23 mouse cellular contexts compared by ENCODE assay signal in the genomic region with DNA sequence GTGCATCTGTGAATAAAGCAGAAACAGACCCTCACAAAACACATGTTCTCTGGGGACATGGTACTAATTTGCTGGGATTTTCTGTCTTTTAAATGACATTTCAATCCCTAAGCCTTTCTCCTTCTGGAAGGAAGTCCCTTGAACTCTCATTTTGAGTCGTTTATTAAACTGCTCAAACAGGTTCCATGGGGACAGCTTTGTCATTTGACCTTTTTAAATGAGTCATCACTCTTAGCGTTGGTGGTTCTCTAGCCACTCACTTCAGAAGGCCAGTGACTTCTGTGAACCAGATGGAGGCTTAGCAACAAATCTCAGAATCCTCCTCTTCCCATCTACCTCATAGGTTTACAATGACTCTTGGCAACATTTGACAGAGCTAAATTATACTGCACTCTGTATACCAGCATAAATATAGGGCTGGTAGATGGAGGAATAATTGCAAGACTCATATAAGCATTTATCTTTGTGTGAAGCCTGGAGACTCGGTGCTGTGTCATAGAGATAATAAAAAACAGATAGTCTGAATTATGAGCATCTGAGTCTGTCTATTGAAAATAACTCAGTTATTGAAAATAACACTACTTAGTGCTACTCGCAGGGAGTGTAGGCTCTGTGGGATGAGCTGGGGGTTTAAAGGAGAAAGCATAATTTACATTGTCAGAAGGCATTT.
DNase-seq lines count a peak whose midpoint lies in the region; ATAC-seq and TF ChIP-seq lines count a peak whose summit lies in the region.
"Had no signal": no experiment of that assay in that cellular context is flagged by ENCODE, and none has a peak within 500 bp of the region (broad histone marks: within the 10 kb centered on the region; RNA-seq: fewer than 3 reads in every experiment).

No protein-coding gene starts in this region.

- TF ChIP-seq CTCF in liver, postnatal 0 days (IDR thresholded peaks at IDR 0.05; ENCODE audit: low read depth), result no peak
- TF ChIP-seq CTCF in layer of hippocampus, adult 2 months (conservative IDR thresholded peaks at IDR 0.05), result no peak

- H3K9ac ChIP-seq in liver, embryonic 11.5 days (ENCODE audit: low read depth, low read length), result no peak overlapping the region
- no peak overlapping the region for H3K9ac ChIP-seq in liver, postnatal 0 days (replicated peaks)
- H3K9ac ChIP-seq: embryonic facial prominence, embryonic 15.5 days; heart, embryonic 15.5 days; hindbrain, embryonic 14.5 days; lung, embryonic 14.5 days had no signal

- no peak overlapping the region for H3K4me3 ChIP-seq in liver, embryonic 11.5 days (ENCODE audit: low read depth, low read length)
- H3K4me3 ChIP-seq in liver, postnatal 0 days (ENCODE audit: low read depth, low read length), result no peak overlapping the region
- H3K4me3 ChIP-seq in layer of hippocampus, adult 2 months, result no peak overlapping the region
- H3K4me3 ChIP-seq: embryonic facial prominence, embryonic 15.5 days; gastrocnemius, adult 2 months; heart, embryonic 15.5 days had no signal

- no peaks in the 10 kb centered on the region for H3K4me1 ChIP-seq in liver, embryonic 11.5 days (replicated peaks; ENCODE audit: control insufficient read depth, insufficient read depth, low read length)
- no peaks in the 10 kb centered on the region for H3K4me1 ChIP-seq in liver, postnatal 0 days (ENCODE audit: insufficient read depth)
- H3K4me1 ChIP-seq: embryonic facial prominence, embryonic 15.5 days; heart, embryonic 15.5 days had no signal

- H3K36me3 ChIP-seq in liver, embryonic 11.5 days (ENCODE audit: control insufficient read depth, insufficient read depth, low read length), result no peaks in the 10 kb centered on the region
- H3K36me3 ChIP-seq in liver, postnatal 0 days (replicated peaks; ENCODE audit: insufficient read depth, low read length), result no peaks in the 10 kb centered on the region
- H3K36me3 ChIP-seq: embryonic facial prominence, embryonic 15.5 days; heart, embryonic 15.5 days had no signal

- ATAC-seq in liver, embryonic 11.5 days (replicated peaks; ENCODE audit: low FRiP score), result 0 out of 2 replicates have a peak, but pooled peaks have one; percentile 20
- no peak for ATAC-seq in liver, postnatal 0 days
- ATAC-seq: inflammation-experienced regulatory T-cells, adult 6 months had no signal

- peak; percentile 12 to 79 for DNase-seq in adrenal gland, adult (ENCODE audit: inconsistent age in 2 of 2, low spot score in 1 of 2)
- no peak for DNase-seq in adrenal gland, postnatal 4 days (ENCODE audit: low spot score in 2 of 2)
- DNase-seq in liver, embryonic 11.5 days (ENCODE audit: low spot score), result no peak
- no peak for DNase-seq in liver, postnatal 0 days
- peak; percentile 1 for DNase-seq in forelimb bud, embryonic 11.5 days (ENCODE audit: low read depth, low spot score)
- no peak for DNase-seq in left cerebral cortex, adult 8-10 months (ENCODE audit: low spot score in 2 of 2)
- no peak for DNase-seq in layer of hippocampus, adult 2 months (ENCODE audit: low spot score in 2 of 2)
- no peak for DNase-seq in spleen, postnatal 10 days (ENCODE audit: low spot score in 2 of 2)
- DNase-seq: cerebellum, adult 9-10 months; gastrocnemius, adult 2 months; heart, postnatal 36 days; kidney, adult 2 months; lung, embryonic 14.5 days; lung, postnatal 36 days; thymus, adult 2 months; thymus, postnatal 4 days had no signal

- H3K9me3 ChIP-seq in liver, embryonic 11.5 days (ENCODE audit: control insufficient read depth, low read length), result no peaks in the 10 kb centered on the region
- no peaks in the 10 kb centered on the region for H3K9me3 ChIP-seq in liver, postnatal 0 days (ENCODE audit: low read length)
- H3K9me3 ChIP-seq: embryonic facial prominence, embryonic 15.5 days; heart, embryonic 15.5 days had no signal

- WGBS in liver, embryonic 11.5 days, result 38% methylated on average over 4 of the region's 4 CpGs
- WGBS in liver, postnatal 0 days (ENCODE audit: insufficient replicate concordance), result 27% methylated on average over 4 of the region's 4 CpGs

- TF ChIP-seq EP300 in liver, postnatal 0 days (IDR thresholded peaks at IDR 0.05; ENCODE audit: low read depth), result no peak

- no peak overlapping the region for H3K27ac ChIP-seq in liver, embryonic 11.5 days (ENCODE audit: low read depth, low read length)
- H3K27ac ChIP-seq in liver, postnatal 0 days (ENCODE audit: low read depth), result no peak overlapping the region
- H3K27ac ChIP-seq in layer of hippocampus, adult 2 months, result no peak overlapping the region
- H3K27ac ChIP-seq: embryonic facial prominence, embryonic 15.5 days; gastrocnemius, adult 2 months; heart, embryonic 15.5 days; hindbrain, embryonic 14.5 days; kidney, postnatal 0 days; stomach, postnatal 0 days had no signal

- H3K27me3 ChIP-seq in liver, embryonic 11.5 days (replicated peaks; ENCODE audit: control insufficient read depth, insufficient read depth, low read length), result no peaks in the 10 kb centered on the region
- H3K27me3 ChIP-seq in liver, postnatal 0 days (ENCODE audit: insufficient read depth, low read length), result no peaks in the 10 kb centered on the region
- H3K27me3 ChIP-seq: embryonic facial prominence, embryonic 15.5 days; heart, embryonic 15.5 days had no signal

- H3K4me2 ChIP-seq in liver, embryonic 11.5 days, result no peak overlapping the region
- H3K4me2 ChIP-seq in liver, postnatal 0 days (ENCODE audit: low read depth, low read length), result no peak overlapping the region
- H3K4me2 ChIP-seq: embryonic facial prominence, embryonic 15.5 days; heart, embryonic 15.5 days; hindbrain, embryonic 14.5 days; lung, embryonic 14.5 days; midbrain, embryonic 11.5 days had no signal

Comparison
In these comparisons a context has a peak if more than half of its experiments do, and no peak if none do; other contexts are left out.
1. DNase-seq: peak in adrenal gland, adult (2 of 2) and forelimb bud, embryonic 11.5 days (single experiment); none in adrenal gland, postnatal 4 days (0 of 2), liver, embryonic 11.5 days (single experiment), liver, postnatal 0 days (single experiment), left cerebral cortex, adult 8-10 months (0 of 2), layer of hippocampus, adult 2 months (0 of 2) and spleen, postnatal 10 days (0 of 2).